Mouse (Mus musculus) brain, embryonic 14.5 days (tissue): ENCODE measurements at regions not wholly inside any gene's neighbourhood (a gene's known extent, or its start where the extent isn't known, plus 50 kb on each side); places are given as distances from the start of the nearest gene placed in this dataset.

Source experiments
- DNase-seq: peaks from one replicate; pipeline ENCODE4 v3.0.0-alpha.2; 2011; ENCODE audit warnings: low read depth
- CTCF ChIP-seq: fragments of 200-500 bp; IDR thresholded peaks from 2 replicates; pipeline ENCODE4 v1.5.1; 2012; ENCODE audit warnings: inconsistent platforms, mild to moderate bottlenecking, moderate library complexity, borderline replicate concordance; ENCODE audit not compliant: insufficient read depth, insufficient read length; ENCODE audit errors: extremely low read depth
- POLR2A ChIP-seq: fragments of 200-500 bp; IDR thresholded peaks from 2 replicates; pipeline ENCODE4 v1.6.1; 2012; ENCODE audit warnings: mild to moderate bottlenecking, inconsistent platforms, borderline replicate concordance; ENCODE audit not compliant: poor library complexity, insufficient read depth, insufficient read length, severe bottlenecking; ENCODE audit errors: extremely low read depth

DNA sequence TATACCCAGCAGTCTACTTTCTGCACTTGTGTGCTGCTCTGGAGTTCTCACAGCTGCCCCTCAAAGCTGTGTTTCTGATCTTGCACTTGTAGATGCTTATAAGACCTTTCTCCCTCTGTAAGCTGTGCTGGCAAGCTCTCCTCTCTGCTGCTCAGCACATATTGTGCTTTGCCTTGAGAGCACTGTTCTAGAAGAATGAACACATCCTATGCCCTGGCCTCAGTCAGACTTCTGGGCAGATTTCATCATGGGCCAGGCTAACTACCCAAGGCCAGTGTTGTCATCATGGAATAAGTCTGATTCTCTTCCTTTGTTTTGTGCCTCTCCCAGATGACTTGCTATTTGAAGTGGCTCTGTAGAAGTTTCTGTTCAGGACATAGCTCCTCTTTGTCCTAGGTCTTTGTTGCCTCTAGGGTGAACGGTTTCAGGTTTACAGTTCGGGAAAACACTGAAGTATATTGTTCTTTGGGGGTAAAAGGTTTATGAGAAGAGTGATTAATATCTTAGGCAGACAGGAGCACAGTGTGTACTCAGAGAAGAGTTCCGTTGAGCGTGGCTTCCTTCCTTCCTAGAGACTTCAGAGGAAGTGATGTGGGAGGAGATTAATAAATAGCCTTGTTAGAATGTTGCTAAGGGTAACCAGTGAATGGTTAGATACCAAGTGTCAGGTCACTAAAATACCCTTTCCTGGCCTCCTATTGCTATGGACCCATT is 70.8 kb downstream of the Pcdh18 start:
- TF ChIP-seq POLR2A (no peak), CTCF (no peak)

DNA sequence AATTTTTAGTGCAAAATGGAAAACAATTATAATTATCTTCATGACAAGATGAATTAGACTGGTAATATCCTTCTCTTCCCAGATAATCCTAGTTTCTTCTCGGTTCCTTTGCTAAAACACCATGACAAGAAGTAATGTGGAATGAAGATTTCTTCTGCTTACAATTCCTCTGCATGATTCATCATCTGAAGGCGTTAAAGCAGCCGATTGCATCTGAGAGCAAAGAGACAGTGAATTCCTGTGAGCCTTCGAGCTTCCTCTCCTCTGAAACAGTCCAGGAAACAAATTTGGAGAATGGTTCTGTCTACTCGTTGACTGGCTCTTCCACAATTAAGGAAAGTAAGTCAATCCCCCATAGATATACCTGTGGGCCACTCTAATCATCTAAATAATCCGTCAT is 82.2 kb downstream of the Pcdh18 start:
- DNase-seq, result no peak
- TF ChIP-seq CTCF, result no peak
- no peak for TF ChIP-seq POLR2A

More for the DNA sequence above, 70.8 kb downstream of the Pcdh18 start:
- peak; percentile 8 for DNase-seq

DNA sequence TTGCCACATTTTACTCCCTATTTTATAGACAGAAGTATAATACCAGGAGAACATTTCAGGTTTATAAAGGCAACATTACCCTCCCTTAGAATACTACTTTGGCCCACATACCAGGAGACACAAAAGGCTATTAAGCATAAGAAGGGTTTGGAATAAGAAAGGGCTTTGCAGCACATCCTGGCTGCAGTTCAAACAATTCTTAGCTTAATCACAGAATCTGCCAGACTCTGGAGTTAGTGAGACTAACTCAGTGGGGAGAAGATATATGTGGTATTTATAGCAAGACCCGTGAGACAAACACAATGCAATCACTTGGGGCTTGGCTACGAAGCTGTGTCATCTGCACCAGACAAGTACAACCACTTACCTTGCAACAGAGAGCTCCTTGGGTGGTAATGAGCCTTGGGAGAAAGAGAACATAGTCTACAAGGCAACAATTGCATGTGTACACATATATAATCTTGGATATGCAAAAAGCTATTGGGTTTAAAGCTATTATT is 84.4 kb downstream of the Pcdh18 start:
- TF ChIP-seq CTCF (no peak), POLR2A (no peak)
- peak; percentile 78 for DNase-seq

DNA sequence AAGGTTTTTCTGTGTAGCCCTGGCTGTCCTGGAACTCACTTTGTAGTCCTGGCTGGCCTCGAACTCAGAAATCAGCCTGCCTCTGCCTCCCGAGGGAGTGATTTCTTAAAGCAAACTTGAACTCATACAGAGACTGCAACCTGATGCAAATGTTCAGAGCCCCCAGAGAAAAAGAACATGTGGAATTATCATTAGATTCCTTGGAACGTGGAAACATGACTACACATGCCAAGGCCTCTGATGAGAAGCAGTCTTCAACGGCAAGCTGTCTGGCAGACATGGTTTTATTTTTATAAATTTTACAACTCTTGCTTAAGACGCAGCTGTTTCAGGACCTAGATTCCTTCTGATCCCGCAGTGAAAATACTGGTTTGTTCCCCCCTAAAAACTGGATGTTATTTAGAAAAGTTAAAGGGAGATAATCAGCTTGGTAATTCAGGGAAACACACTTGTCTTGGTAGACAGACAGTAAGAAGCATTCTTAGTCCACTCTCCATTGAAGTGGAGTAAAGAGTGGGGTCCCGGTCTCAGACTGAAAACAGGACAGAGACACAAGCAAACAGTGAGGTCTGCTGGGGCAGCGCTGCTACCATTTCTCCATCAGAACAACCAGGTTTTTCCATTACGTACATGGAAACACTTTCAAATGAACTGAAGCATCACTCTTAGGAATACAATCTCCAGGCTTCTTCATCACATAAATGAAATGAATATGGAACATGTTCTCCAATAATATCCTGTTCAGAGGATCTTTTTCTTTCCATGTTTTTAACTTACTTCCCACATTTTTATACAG is 89.4 kb downstream of the Pcdh18 start:
- TF ChIP-seq POLR2A, result no peak
- no peak for TF ChIP-seq CTCF
- DNase-seq, result no peak

DNA sequence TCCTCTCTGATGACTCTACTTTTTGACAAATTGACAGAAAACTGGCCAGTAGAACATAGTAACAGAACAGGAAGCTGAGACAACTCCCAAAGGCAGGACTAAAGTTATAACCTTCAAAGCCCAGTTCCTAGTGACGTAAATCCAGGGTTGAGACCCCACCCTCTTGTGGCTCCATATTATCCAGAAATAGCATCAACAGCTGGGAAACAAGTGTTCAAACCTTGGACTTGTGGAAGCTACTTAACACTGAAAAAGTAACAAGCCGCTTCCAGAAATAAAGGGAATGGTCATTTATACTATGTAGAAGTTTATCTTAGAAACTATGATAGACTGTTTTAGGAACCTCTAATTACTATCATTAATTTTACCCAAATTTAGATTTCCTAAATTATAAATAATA is 90.6 kb downstream of the Pcdh18 start:
- no peak for DNase-seq
- TF ChIP-seq CTCF, result no peak

DNA sequence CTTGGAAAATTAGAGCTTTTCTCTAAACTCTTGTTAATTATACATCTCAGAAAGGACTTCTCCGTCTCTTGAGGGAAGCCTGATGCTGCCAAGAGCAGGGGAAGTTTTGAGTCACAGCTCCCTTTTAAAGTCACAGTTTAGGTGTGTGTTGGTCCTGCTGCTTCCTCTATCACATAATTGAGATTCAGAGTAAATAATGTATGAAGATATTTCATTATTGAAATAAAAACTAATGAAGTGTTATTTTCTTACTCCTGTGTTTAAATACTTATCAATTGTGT is 108.3 kb downstream of the Pcdh18 start:
- DNase-seq, result no peak
- TF ChIP-seq CTCF (no peak), POLR2A (no peak)

DNA sequence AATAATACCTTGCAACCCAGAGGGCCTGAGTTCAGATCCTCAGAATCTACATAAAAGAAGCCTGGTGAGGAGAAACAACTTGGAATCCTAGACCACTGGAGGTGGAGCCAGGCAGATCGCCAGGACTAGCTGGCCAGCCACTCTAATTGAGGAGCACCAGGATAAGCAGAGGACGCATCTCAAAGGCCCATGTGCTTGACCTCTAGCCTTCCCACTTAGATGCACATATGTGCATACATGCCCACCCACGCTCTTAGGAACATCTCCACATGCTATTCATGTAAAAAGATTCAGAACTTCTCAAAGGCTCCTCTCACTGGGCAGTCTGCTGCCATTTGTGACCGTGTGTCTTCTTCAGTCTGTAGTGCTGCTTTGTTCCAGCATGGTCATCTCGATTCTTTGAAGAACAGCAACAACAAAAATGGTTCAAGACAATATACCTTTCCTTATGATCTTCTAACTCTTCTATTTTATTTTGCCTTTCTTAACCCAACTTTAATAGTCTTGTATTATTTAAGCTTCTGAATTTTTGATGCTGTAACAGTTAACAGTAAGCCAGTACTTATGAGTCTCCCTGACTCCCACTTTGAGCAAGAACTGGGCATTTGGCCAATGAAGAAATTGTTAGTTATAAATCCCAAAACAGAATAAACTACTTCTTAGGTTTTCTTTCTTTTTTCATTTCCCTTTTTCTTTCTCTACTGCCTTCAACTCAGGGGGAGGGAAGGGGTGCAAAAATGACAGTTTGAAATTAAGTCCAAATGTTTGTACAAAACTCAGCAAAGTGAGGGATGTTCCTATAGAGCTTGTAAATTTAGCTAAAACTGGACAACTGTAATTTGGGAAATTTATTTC is 108.9 kb downstream of the Pcdh18 start:
- TF ChIP-seq CTCF (no peak), POLR2A (no peak)
- DNase-seq, result no peak

DNA sequence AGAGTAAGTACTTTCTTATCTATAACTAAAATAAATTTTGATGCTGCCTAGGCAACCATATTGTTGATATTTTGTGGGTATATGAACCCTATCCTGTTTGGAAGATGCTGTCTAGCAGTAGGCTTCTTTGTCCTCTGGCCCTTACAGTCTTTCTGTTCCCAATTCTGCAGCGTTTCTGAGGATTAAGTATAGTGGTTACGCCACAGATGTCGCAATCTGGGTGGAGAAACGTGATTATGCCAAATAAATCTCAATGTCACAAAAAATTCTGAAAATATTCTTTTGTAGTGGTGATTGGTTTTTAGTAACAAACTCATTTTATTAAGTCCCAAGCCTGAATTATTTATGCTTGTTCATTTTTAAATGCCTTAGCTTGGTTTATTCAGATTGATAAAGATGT is 112.1 kb downstream of the Pcdh18 start:
- no peak for DNase-seq

DNA sequence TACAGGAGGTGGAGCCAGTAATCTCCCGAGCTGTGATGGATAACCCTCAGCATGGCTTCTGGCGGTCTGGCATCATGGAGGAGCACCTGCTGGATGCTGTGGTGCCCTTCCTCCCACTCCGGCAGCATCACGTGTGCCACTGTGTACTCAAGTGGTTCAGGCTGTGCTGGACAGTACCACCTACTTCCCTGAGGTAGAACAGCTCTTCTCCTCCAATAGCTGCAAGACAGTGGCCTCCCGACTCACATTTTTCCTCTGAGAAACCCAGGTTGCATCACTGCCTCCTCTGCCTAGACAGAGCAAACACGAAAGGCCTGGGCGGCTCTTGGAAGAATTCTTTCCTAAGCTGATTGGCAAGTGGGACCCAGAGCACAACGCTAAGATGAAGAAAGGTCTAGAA is 113.3 kb downstream of the Pcdh18 start:
- no peak for DNase-seq
- TF ChIP-seq POLR2A (no peak), CTCF (no peak)

More for the DNA sequence above, 112.1 kb downstream of the Pcdh18 start:
- no peak for TF ChIP-seq CTCF

DNA sequence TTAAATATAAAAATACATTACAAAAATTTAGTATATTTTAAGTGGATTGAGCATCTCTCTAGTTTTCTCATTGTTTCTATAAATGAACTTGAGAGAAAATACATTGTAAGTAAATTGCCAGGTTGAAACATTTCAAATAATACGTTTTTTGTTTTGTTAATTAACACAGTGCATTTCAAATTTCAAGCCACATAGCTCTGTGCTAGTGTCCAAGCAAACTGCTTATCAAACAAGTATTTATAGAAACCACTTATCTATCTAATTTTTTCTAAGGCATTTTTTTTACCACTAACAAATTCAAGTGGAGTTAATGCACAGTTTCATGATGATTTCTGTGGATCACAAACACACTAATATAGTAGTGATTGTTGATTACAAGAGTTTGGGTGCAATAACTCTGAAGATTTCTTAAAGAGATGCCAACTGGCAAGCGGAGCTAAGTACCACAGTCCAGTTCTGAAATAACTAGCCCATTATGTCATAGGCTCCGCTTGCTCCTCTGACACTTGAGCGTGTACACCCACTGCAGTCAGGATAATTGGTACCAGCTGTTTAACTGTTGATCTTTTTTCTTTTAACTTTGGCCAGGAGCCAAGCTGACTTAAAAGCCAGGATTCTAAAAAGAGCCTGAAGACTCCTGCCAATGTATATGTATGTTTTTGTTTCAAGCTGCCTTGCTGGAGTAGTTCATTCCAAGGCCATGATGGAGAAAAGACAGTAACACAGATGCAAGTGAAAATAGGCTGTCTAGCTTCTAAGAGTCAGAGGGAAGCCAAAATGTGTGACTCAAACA is 115.0 kb downstream of the Pcdh18 start:
- peak; percentile 96 for DNase-seq
- TF ChIP-seq POLR2A, result no peak
- TF ChIP-seq CTCF, result no peak

DNA sequence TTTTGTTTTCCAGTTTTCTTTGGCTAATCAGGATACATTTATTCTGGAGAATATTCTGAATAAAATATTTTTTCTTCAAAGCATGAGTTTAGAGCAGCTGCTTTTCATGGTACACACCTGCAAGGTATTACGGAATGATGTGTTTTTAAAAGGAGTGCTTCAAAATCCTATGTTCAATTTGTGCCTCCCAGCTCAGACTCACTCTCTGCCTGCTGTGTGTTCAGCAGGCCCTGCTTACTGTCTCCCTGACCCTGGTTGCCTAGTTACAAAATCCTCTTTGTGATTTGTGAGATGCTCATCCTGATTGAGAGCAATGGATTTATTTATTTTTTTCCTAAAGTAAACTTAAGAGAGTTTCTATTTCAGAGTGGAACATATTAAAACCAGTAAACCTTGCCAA is 115.7 kb downstream of the Pcdh18 start:
- peak; percentile 73 for DNase-seq
- no peak for TF ChIP-seq CTCF
- no peak for TF ChIP-seq POLR2A

DNA sequence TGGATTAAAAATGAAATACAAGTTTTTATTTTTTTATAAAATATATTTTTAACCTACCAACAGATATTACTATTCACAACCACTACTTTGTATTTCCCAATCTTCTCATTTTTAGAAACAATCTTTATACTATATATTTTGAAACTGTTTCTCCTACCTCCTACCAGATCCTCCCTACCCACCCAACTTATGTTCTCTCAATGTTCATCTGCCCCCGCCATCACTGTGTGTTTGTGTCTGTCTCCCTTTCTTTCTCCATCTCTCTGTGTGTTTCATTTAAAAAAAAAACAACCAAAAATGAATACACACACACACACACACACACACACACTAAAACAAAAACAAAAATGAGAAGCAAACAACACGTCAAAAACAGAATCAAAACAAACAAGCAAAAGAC is 118.5 kb downstream of the Pcdh18 start:
- no peak for TF ChIP-seq POLR2A
- no peak for TF ChIP-seq CTCF
- DNase-seq, result no peak

DNA sequence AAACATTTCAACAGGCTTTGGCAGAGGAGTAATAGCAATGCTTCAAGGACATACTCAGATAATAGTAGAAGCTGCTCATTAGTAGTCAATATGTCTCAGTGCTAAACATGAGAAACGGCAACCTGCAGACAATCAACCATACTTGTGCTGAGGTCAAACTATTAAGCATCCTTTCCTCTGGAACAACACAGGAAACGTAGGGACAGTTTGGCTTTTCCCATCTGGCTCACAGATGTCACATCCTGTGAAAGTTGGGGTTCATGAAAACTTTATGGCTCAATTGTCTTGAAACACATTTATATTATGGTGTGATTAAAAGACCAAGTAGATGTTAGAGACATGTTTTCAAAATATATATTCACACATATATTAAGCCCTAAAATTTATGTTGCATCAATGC is 120.4 kb downstream of the Pcdh18 start:
- DNase-seq, result no peak
- no peak for TF ChIP-seq CTCF
- no peak for TF ChIP-seq POLR2A
